Mouse (Mus musculus): ENCODE measurements around the gene Appbp2.

The Appbp2 gene

DNA sequence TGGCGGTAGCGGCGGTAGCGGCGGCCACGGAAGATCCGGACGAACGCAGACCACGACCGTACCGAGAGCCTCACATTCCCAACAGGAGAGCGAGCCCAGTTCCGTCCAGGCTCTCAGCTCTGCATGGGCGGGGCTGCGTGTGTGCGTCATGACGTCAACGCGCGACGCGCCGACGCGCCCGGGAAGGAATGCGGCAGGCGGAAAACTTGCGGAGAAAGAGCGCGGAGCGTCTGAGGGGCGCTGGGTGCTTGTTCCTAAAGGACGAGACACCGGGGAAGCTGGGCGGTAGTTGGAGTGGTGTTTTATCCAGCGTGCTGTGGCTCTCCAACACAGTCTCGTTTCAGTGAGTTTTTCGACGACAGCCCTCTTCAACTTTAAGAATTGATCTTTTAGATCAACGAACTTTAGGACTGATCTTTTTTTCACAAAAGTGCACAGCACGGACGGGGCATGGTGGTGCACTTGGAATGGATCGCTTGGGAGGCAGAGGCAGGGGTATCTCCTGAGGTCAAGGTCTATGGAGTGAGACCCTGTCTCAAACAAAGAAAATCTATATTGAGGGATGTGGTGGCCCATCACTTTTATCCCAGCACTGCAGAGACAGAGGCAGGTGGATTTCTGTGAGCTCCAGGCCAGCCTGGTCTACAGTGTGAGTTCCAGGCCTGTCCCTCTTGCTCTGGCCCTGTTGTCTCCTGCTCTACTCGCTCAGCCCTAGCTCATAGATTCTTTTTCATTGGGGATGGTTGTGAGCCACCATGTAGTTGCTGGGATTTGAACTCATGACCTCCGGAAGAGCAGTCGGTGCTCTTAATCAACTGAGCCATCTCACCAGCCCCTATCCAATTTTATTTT is at the start of gene Appbp2:
Appbp2 (minus strand) TSS at position 141 of the 852 bp plus-strand sequence.
- peak; percentile 90 for DNase-seq

DNA sequence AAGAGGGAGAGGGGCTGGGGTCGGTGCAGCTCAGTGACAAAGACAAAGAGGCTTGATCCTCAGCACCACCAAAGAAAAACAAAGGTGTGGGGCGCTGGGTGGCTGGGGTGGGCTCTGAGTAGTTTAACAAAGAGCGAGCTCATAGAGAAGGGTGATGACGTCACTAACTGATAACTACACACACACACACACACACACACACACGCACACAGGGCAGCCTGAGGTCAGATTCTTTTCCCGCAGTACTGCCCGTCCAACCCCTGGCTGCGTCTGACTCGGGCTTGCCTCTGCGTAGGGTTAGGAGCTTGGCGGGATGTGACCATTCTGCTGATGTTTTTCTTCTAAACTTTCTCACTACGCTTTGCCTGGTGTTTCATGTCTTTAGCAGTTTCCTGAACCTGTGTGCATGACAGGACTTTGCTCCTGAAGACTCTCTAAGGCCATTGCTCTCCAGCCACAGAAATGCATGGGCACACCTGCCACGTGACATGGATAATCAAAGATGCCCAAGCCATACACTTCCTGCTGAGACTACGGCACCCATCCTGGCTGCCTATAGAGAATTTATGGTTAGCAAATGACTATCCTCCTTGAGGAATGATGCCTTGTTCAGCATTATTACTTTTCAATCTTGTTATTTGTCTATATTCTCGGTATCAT is 46.4 kb upstream of the Appbp2 start:
- DNase-seq = no peak

DNA sequence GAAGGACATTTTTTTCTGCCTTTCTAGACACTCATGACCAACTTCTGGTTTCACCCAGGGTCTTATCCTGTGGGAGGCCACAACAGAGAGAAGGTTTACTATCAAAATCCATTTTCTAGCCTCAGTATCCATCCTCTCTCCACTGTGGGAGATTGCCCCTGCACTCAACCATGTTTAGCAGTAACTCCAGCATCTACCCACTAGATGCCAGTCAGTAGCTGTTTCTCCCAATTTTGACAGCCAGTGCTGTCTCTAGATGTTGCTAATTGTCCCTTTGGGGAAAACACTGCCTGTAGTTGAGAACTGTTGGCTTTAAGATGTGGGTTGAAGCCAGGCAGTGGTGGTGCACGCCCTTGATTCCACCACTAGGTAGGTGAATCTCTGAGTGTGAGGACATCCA is 43.2 kb upstream of the Appbp2 start:
- DNase-seq = no peak

DNA sequence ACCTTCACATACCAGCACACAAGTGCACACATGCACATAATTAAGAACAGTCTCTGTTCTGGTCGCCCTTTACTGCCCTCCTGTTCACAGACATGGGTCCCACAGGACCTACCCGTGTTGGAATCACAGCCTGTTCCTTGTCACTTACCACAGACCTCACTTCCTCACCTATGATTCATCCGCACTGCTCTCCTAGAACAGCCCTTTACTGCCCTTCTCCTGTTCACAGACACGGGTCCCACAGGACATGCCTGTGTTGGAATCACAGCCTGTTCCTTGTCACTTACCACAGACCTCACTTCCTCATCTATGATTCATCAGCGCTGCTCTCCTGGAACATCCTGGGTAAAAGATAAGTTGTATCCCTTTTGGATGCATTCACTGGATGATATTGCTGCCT is 42.7 kb upstream of the Appbp2 start:
- DNase-seq = no peak

DNA sequence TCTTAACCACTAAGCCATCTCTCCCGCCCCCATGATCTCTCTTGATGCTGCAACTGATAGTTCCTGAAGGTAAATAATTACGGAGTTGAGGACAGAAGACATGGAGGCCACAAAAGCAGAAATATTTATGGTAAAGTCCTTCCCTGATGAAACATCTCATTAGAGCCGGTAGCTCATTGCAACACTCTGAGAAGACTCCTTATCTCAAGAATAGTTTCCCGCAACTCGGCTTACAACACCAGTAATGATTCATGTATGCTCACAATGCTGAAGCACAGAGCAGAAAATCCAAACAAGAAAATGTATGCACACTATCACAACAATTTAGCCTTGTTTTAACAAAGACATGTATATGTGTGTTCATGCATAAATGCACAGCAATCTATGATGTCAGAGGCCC is 40.2 kb upstream of the Appbp2 start:
- DNase-seq = no peak

DNA sequence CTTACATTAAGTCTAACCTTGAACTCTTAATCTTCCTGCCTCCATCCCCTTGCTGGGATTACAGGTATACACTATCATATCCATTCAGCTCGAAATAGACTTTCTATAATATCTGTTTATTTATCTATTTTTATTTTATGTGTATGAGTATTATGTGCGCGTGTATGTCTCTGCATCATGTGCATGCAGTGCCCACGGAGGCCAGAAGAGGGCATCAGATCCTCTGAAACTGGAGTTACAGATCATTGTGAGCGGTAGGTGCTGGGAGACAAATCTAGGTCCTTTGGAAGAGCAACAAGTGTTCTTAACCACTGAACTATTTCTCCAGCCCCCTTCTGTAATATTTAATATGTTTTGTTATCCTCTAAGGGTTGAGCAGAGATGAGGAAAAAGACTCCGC is 38.4 kb upstream of the Appbp2 start:
- DNase-seq = no peak

DNA sequence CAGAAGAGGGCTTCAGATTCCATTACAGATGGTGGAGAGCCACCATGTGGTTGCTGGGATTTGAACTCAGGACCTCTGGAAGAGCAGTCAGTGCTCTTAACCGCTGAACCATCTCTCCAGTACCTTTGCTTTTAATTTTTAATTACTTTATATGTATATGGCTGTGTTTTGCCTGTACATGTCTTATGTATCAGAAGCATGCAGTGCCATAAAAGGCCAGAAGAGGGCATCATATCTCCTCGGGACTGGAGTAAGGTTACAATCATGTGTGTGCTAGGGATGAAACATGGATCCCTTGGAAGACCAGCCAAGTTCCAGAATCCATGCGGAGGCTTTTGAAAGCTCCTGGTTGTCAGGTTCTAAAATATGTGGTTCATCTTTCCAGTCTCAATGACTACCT is 35.7 kb upstream of the Appbp2 start:
- peak; percentile 15 for DNase-seq

DNA sequence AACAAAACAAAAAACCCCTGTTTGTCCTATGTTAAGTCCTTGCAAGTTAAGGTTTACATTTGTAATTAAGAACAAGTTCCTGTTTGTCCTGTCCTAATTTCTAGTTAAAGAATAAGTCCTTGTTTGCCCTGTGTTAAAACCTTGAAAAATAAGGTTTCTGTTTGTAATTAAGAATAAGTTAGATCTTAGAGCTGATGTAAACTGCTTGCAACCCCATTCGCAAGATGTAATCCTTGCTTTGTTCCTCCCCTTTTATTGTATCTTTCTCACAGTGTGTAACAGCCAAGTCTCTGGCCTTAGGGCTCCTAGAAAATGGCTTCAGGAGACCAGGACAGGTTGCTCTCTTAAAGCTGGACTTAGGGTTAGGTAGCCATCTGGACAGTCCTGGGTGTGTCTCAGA is 32.5 kb upstream of the Appbp2 start:
- no peak for DNase-seq

DNA sequence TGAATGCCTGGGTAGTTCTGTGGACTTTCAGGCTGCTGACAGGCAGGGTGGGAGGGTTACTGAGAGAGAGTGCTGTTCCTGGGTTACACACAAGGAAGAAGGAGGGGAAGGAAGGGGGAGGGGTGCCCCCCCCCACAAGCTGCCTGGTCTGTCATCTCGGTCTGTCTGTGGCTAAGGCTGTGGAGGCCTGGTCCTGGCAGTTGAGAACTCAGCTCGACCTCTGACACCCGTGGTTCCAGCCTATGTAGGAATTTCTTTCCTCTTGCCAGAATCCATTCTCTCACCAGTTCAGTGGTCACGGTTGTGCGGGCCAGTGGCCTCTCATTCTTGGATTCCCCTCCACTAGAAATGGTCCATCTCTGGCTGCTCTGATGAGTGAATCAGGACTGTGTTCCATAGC is 29.7 kb upstream of the Appbp2 start:
- no peak for DNase-seq

DNA sequence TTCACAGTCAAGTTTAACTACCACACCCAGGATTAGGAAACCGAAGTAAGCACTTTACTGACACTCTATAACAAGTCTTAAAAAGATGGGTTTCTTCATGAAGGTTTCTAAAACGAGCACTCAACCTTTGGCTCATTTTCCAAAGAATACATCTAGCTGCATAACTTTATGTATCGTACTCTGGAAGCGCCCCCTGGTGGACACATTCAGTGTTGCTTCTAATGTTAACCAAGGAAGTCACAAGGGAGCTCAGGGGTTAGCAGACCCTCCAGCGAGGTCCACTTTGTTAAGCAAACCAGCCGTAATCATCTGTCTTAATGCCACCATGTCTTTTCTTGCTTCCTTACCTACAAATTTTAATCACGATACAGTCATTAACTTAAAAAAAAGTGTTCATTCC is 26.3 kb upstream of the Appbp2 start:
- DNase-seq = peak; percentile 72

DNA sequence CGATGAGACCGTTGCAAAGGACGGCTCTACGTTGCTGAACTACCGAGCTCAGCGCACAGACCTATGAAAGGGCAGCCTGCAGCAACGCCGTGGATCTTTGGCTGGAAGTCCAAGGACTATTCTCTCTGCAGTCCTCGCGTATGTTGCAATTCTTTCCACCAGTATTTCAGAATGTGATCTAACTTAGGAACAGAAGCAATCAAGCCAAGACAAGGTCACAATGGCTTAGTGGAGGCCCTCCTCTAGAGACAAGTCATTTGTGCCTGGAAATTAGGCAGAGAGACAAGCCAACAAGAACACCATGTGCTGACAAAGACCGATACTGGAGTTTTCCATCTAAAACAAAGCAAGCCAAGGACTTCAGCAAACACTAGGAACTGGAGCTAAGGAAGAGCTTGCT is 24.0 kb upstream of the Appbp2 start:
- no peak for DNase-seq

DNA sequence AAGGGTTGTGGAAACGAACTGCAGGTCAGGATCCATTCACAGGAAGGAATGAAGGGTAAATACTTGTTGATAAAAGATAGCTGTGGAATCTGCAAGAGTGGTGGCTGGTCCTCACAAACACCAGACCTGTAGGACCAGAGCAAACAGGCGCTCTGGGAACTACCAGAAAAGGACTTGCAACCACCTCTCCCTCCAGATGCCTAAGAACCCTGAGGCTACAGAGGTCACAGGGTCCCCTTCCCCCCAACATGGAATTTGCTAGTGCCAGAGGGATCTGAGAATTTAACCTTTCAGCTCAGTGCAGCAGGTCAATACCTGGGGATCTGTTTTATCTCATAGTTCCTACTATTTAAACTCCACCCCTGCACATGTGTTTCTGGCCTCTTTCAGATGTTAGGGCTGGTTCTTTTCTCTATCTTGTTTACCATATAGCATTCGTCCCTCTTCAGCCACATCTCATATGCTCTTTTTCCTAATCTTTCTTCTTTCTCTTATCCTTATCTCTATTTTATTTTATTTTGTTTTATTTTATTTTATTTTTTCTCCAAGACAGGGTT is 20.6 kb upstream of the Appbp2 start:
- no peak for DNase-seq

DNA sequence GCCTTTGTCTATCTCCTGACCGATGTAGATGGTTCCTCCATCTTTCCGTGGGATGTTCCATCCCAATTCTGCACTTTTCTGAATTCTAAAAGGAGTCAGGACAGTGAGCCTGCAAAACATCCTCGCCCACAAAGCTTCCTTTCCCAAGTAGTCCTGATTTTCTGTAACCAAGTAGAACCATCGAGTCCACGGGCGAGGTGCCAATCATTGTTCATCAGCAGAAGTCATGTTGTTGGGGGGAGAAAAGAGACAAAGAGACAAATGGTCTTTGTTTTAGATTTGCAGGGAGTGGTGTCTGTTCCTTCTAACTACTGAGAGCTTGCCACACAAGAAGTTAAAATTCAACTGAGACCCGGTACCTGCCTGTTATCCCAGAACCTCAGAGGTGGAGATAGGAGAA is 18.7 kb upstream of the Appbp2 start:
- peak; percentile 18 for DNase-seq

DNA sequence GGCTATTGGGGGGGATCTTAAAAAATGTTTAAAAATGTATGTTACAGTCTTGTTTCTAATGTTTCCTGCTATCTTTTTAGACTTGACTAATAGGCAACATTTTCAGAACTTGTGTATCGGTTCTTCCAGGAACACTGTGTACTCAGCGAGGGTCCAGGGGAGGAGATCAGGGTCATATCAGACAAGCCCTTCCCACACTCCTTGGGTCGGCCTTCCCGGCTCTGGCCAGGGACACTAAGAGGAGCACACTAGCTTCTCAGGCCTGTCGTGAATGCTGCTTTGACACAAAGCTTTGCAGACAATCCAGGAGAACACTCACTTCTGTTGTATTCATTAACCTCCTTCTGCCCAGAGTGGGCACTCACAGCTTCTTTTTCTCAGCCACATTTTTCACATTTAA is 18.1 kb upstream of the Appbp2 start:
- DNase-seq = no peak

DNA sequence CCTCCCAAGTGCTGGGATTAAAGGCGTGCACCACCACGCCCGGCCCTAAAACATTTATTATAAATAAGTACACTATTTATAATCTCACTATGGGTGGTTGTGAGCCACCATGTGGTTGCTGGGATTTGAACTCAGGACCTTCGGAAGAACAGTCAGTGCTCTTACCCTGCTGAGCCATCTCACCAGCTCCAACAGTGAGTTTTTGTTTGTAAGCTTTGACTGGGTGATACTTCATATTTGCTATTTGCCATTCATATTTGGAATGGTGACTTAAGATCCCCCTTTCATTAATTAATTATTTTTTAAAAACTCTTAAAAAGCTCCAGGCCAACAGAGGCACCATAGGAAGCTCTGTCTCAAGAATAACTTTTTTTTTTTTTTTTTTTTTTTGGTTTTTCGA is 17.0 kb upstream of the Appbp2 start:
- DNase-seq = no peak

DNA sequence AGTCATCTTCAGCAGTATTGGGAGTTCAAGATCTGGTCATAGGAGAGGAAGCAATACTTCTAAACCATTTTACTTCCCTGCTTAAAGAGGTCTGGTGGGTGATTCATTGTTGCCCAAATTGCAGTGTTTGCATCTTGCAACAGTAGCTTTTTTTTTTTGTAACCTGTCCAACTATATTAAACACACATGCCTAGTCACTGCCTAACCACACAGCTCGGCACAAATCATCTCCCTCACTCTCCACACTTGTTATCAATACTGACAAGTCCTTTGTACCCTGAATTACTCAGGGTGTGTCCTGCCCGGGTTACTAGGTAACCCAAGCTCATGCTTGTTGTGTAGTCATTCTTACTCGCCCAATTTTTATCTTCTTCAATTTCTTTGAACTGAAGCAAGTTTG is 15.5 kb upstream of the Appbp2 start:
- DNase-seq = no peak

DNA sequence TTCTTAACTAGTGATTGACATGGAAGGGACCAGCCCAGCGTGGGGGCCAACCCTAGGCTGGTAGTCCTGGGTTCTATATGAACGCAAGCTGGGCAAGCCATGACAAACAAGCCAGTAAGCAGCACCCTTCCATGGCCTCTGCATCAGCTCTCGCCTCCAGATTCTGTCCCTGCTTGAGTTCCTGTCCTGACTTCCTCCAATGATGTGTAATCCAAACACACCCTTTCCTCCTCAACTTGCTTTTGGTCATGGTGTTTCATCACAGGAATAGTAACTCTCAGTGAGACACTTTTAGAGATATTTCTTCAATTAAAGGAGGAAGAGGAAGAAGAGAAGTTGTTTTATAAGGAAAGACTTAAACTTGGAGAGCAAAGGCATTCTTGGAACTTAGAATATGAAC is 14.4 kb upstream of the Appbp2 start:
- no peak for DNase-seq

DNA sequence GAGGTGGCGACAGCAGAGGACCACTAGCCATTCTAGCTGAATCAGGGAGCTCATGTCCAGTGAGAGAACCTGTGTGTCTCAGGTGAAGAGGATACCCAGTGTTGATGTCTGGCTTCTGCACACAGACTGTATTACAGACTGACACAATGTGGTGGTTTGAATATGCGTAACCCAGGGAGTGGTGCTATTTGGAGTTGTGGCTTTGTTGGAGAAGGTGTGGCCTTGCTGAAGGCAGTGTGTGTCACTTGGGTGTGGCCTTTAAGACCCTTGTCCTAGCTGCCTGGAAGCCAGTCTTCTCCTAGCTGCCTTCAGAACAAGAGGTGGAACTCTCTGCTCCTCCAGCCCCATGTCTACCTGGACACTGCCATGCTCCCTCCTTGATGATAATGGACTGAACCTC is 13.2 kb upstream of the Appbp2 start:
- no peak for DNase-seq

DNA sequence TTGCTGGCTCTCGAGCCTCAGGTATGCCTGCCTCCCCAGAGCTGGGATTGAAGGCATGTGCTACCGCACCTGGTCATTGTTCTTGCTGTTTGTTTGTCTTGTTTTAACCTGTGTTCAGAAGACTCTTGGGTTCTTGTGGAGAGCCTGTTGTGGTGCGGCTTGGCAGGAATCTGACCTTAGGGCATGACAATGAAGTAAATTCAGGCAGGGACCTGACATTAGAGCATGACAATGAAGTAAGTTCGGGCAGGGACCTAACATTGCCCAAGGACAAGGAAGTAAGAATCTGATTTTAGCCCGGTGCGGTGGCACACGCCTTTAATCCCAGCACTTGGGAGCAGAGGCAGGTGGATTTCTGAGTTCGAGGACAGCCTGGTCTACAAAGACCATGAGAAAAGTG is 6.3 kb upstream of the Appbp2 start:
- no peak for DNase-seq

DNA sequence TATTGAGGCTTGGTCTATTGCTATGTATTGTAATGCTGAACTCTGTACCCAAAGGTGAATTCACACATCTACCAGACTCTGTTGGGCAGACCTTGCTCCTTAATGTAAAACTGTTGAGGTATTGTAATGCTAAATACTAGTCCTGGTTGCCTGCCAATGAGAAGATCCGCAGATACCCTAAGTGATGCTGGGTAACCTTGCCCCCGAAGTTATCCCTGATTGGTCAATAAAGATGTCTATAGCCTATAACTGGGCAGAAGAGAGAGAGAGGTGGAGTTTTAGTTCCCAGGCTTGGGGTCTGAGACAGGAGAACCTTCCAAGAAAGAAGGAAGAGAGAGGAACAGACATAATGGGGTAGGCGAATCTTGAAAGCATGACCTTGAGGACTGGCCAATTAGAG is 5.3 kb upstream of the Appbp2 start:
- no peak for DNase-seq

DNA sequence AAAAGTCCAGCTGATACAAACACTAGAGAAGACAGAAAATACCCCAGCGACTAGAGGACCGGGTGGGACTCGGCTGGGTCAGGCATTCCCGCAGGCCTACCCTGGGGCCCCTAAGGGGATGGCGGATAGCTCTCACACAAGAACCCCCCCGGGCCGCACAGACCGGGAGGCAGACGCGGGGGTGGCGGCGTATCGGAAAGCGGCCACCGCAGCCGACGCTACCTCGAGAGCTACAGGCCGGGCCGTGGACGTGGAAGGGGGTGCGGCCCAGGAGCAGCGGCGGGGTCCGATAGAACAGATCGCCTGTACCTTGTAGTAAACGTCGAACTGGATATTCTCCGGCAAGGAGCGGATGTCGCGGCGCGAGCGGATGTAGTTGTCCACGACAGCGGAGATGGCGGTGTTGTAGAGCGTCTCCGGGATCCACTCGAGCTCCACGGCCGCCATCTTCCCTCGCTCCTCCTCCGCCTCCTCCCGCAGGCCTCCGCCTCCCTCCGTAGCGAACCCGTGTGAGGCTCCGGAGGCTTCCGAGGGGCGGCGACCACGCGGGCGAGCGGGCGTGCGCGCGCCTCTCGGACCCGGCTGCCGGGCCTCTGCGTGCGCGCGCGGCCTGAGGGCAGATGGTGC is 454 bp downstream of the Appbp2 start:
- peak; percentile 85 for DNase-seq

DNA sequence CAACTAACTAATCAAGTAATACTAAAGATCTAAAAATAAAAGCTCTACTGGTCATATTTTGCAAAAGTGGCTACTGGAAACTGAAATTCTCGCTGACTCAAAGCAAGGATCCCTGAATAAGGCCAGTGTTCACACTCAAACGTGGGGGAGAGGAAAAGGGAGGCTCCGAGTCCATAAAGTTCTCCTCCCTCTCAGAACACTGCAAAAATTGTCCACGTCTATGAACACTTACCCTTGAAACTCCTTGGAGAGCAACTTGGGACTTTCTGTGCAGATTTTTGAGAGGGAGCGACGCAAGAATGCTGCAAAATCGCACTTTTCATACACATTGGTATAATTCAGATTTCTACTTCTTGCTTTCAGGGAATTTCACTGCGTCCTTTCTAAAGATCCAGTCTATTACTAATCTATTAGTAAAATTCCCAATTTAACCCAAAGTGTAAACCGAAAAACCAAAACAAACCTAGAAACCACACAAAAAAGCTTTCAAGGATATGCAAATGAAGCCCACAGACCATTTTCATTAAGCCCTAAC is 1.2 kb downstream of the Appbp2 start:
- no peak for DNase-seq

DNA sequence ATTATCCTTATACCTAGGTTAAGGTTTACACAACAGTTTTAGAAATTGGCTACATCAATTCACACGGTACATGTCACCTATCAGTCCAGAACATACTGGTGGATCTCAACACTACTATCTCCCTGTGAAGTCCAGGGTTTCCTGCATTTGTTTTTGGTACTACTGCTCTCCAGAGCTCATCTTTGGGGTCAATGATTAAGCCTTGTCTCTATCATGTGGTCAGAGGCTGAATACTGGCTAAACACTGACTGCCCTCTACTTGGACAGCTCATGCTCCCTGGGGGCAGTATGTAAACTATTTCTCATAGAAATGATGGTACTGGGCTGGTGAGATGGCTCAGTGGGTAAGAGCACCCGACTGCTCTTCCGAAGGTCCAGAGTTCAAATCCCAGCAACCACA is 11.7 kb downstream of the Appbp2 start:
- DNase-seq = no peak

DNA sequence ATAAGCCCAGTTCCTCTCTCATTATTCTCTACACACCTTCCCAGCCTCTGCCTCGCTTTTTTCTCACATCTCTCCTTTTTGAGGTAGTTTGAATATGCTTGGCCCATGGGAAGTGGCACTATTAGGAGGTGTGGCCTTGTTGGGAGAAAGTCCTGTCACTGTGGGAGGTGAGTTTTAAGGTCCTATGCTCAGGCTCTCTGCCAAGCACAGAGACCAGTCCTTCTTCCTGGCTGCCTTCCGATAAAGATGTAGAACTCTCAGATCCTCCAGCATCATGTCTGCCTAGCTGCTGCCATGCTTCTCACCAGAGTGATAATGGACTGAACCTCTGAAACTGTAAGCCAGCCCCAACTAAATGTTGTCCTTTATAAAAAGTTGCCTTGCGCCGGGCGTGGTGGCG is 12.4 kb downstream of the Appbp2 start:
- DNase-seq = no peak
